Mouse (Mus musculus) CH12.LX (cell line): ENCODE results near the gene Imp4.

Experiments
- CTCF ChIP-seq, 2 experiments: IDR thresholded peaks in 1 of 2; conservative IDR thresholded peaks in 1 of 2; 2 replicates each; pipeline ENCODE4 v1.5.1; 2011 to 2012; ENCODE audit warnings: low read depth in 2 of 2, low read length in 2 of 2, improper control_type of control experiment in 1 of 2, inconsistent platforms in 1 of 2, mild to moderate bottlenecking in 1 of 2, moderate library complexity in 1 of 2
- EP300 ChIP-seq: IDR thresholded peaks from 2 replicates; pipeline ENCODE4 v1.6.1; 2011; ENCODE audit warnings: low read length, improper control_type of control experiment
- POLR2A ChIP-seq: IDR thresholded peaks from 2 replicates; pipeline ENCODE4 v1.6.1; 2011; ENCODE audit warnings: low read depth, mild to moderate bottlenecking, improper control_type of control experiment, low read length

GRCm38 (mm10) chr1:34459284-34460060 is 19.8 kb downstream of the Imp4 start, which contains the start of gene Ptpn18:
- TF ChIP-seq CTCF (conservative IDR thresholded peaks at IDR 0.05 in 1 of 2, IDR thresholded peaks at IDR 0.05 in 1 of 2; ENCODE audit: low read depth in 2 of 2, low read length in 2 of 2) = no peak
- TF ChIP-seq EP300 = no peak
- peak; percentile 66 for TF ChIP-seq POLR2A
